In genomic region chr11:59809670-59810474, GRCm38 (mm10) we compare ENCODE assay signal across 8 mouse cellular contexts. TPM values are rescaled to one million over a fixed set of nuclear protein-coding genes. Genes with fewer than 3 reads are reported as not detected.
A peak's percentile ranks its signal among the peaks of the same experiment; 100 is the strongest.
DNase-seq lines count a peak whose midpoint lies in the region; ATAC-seq and TF ChIP-seq lines count a peak whose summit lies in the region.

Gene Flcn (minus strand): TSS chr11:59810016.

- TF ChIP-seq POLR2A in ES-Bruce4 (IDR thresholded peaks at IDR 0.05; ENCODE audit: insufficient read depth, low read length), result peak; percentile 90

- H3K4me2 ChIP-seq in forebrain, embryonic 14.5 days (ENCODE audit: low read length), result peak within 1 kb of the TSS; percentile 93
- peak within 1 kb of the TSS; percentile 83 for H3K4me2 ChIP-seq in neural tube, embryonic 15.5 days

- peak; percentile 92 for DNase-seq in forebrain, embryonic 14.5 days (ENCODE audit: low spot score)
- DNase-seq in heart, postnatal 14 days, result peak; percentile 85 to 87
- DNase-seq in layer of hippocampus, adult 11-12 months (ENCODE audit: low spot score), result peak; percentile 86
- peak; percentile 85 for DNase-seq in lung, adult 18-20 months
- peak; percentile 83 for DNase-seq in testis, postnatal 14 days (ENCODE audit: low spot score)

- H3K9me3 ChIP-seq in ES-Bruce4 (replicated peaks; ENCODE audit: control insufficient read depth, insufficient read depth, low read length, poor library complexity, severe bottlenecking), result no peaks in the 10 kb centered on the region
- no peaks in the 10 kb centered on the region for H3K9me3 ChIP-seq in forebrain, embryonic 14.5 days (replicated peaks; ENCODE audit: control insufficient read depth, low read length)
- no peaks in the 10 kb centered on the region for H3K9me3 ChIP-seq in neural tube, embryonic 15.5 days (replicated peaks)

- intact Hi-C loops in heart, postnatal 14 days (cut with DNase I), result no loop called here

- H3K27ac ChIP-seq in ES-Bruce4 (ENCODE audit: insufficient read depth, low read length), result peak within 1 kb of the TSS; percentile 42
- H3K27ac ChIP-seq in forebrain, embryonic 14.5 days (ENCODE audit: low read depth, low read length), result peak within 1 kb of the TSS; percentile 99
- H3K27ac ChIP-seq in neural tube, embryonic 15.5 days (replicated peaks), result peak within 1 kb of the TSS; percentile 100

- H3K27me3 ChIP-seq in ES-Bruce4 (ENCODE audit: control insufficient read depth, insufficient read depth, low read length, poor library complexity, severe bottlenecking), result no peaks in the 10 kb centered on the region
- no peaks in the 10 kb centered on the region for H3K27me3 ChIP-seq in forebrain, embryonic 14.5 days (replicated peaks; ENCODE audit: control insufficient read depth, insufficient read depth, low read length)
- H3K27me3 ChIP-seq in neural tube, embryonic 15.5 days (replicated peaks), result no peaks in the 10 kb centered on the region

- H3K36me3 ChIP-seq in ES-Bruce4 (ENCODE audit: control insufficient read depth, insufficient read depth, low read length, poor library complexity, severe bottlenecking), result 0 out of 2 replicates have a peak, but pooled peaks cover 12% of the 10 kb centered on the region
- peaks cover 23% of the 10 kb centered on the region for H3K36me3 ChIP-seq in forebrain, embryonic 14.5 days (ENCODE audit: control insufficient read depth, insufficient read depth, low read length)
- peaks cover 29% of the 10 kb centered on the region for H3K36me3 ChIP-seq in neural tube, embryonic 15.5 days

- H3K4me3 ChIP-seq in ES-Bruce4 (ENCODE audit: low read depth, low read length), result peak within 1 kb of the TSS; percentile 94
- peak within 1 kb of the TSS; percentile 77 for H3K4me3 ChIP-seq in forebrain, embryonic 14.5 days (ENCODE audit: low read depth, low read length)
- peak within 1 kb of the TSS; percentile 61 for H3K4me3 ChIP-seq in neural tube, embryonic 15.5 days (replicated peaks)

- no peak for TF ChIP-seq EP300 in ES-Bruce4 (IDR thresholded peaks at IDR 0.05; ENCODE audit: insufficient read depth, low read depth, low read length)

- peaks cover 7% of the 10 kb centered on the region for H3K4me1 ChIP-seq in ES-Bruce4 (ENCODE audit: control insufficient read depth, insufficient read depth, low read length)
- peaks cover 8% of the 10 kb centered on the region for H3K4me1 ChIP-seq in forebrain, embryonic 14.5 days (ENCODE audit: control insufficient read depth, insufficient read depth, low read length)
- peaks cover 34% of the 10 kb centered on the region for H3K4me1 ChIP-seq in neural tube, embryonic 15.5 days

- ATAC-seq in cerebellum, adult (ENCODE audit: insufficient number of reproducible peaks, low FRiP score, low TSS enrichment), result peak; percentile 80
- peak; percentile 98 for ATAC-seq in forebrain, embryonic 14.5 days
- ATAC-seq in neural tube, embryonic 15.5 days (ENCODE audit: low FRiP score), result peak; percentile 98

- peak within 1 kb of the TSS; percentile 67 for H3K9ac ChIP-seq in ES-Bruce4 (ENCODE audit: low read depth, poor library complexity, severe bottlenecking)
- H3K9ac ChIP-seq in forebrain, embryonic 14.5 days (ENCODE audit: low read length), result peak within 1 kb of the TSS; percentile 96
- peak within 1 kb of the TSS; percentile 69 for H3K9ac ChIP-seq in neural tube, embryonic 15.5 days (replicated peaks)

- under 1% methylated on average over 52 of the region's 52 CpGs for WGBS in forebrain, embryonic 14.5 days
- under 1% methylated on average over 52 of the region's 52 CpGs for WGBS in neural tube, embryonic 15.5 days

- no peak for TF ChIP-seq CTCF in ES-Bruce4 (IDR thresholded peaks at IDR 0.05; ENCODE audit: low read depth, low read length)

RNA-seq across cellular contexts. Expression of gene Flcn, which starts in this region (rescaled TPM):
- polyA plus RNA-seq in ES-Bruce4 (2011; ENCODE audit: insufficient read depth, insufficient read length, low read depth, missing spikeins), result 17.1 and 17.8 TPM in 2 replicates
- 29.4 and 36.6 TPM in 2 replicates for polyA plus RNA-seq in forebrain, embryonic 14.5 days (2014; fragmentation: Nextera tagmentation; extraction: Ambion mirVana)
- 10 to 100 TPM; 42.7 to 43.5 TPM for total RNA-seq in heart, postnatal 14 days (2021)
- 41.8 TPM in 2 replicates for polyA plus RNA-seq in neural tube, embryonic 15.5 days (2015; fragmentation: Nextera tagmentation; extraction: Ambion mirVana)

Comparison
In these comparisons a context has a peak if more than half of its experiments do, and no peak if none do; other contexts are left out.
1. Peak in every context shown above with its lines: DNase-seq, ATAC-seq, H3K4me3 ChIP-seq and H3K27ac ChIP-seq.
2. H3K27ac ChIP-seq: peak in every context shown above with its lines; median percentile 100 in neural tube, embryonic 15.5 days; 99 in forebrain, embryonic 14.5 days; 42 in ES-Bruce4.